Mouse (Mus musculus): ENCODE results near the gene Lurap1l.

DNA sequence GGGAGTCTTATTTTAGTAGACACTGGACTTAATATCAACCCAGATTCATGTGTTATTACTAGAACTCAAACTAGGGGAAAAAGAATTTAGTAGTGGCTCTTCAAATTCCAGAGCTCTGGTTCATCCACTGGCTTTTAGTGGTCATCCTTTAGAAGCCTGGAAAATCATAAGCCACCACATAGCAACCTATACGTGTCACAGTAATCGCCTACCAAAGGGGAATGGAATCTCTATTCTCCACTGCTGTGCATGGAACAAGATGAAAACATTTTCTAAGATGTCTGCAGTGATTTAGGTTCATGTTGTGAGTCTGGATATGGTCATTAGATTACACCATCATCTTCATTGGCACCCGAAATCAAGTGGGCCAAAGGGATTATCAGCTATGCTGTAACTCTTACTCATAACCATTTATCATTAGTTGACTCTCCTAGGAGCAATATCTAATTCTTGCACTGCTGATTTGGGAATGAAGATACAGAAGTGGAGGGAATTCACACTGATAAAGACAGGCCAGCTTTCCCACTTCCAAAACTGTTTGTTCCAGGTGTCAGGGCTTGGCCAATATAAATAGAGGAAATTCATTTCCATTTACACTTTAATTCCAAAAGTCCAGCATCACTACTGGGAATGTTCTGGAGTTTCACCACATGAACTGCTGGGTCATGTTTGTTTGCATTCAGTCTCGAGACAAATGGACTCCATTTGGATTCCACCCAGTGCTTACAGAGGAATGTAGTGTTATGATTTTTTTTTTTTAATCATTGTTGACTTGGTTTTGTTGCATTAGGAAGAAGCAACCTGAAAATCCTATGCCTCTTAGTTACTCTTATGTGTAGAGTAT, 11.4 kb downstream of the Lurap1l start:
- TF ChIP-seq POLR2A (IDR thresholded peaks at IDR 0.05; ENCODE audit: low read depth, low read length) (no peak), CTCF (conservative IDR thresholded peaks at IDR 0.05; ENCODE audit: insufficient read depth, insufficient read length, low read depth, low read length) (no peak)

All from kidney, adult 2 months (tissue).